ENCODE assay signal across 9 mouse cellular contexts in genomic region chr13:42053656-42054055, GRCm38 (mm10). TPM values are rescaled to one million over a fixed set of nuclear protein-coding genes. Genes with fewer than 3 reads are reported as not detected.
DNase-seq lines count a peak whose midpoint lies in the region; ATAC-seq lines count a peak whose summit lies in the region.
"Had no signal": no experiment of that assay in that cellular context is flagged by ENCODE, and none has a peak within 500 bp of the region (broad histone marks: within the 10 kb centered on the region; RNA-seq: fewer than 3 reads in every experiment).

No protein-coding gene starts in this region.

- intact Hi-C loops in left cerebral cortex, postnatal 25 days (cut with DNase I), result loop anchor here (2.0 to 5.0 kb wide), 4 partner anchors 47 to 249 kb away; partner anchors contain the start of gene Edn1

- no peak for ATAC-seq in forebrain, embryonic 12.5 days (ENCODE audit: low FRiP score)
- no peak for ATAC-seq in liver, embryonic 13.5 days (ENCODE audit: low read depth)

- peaks cover 27% of the 10 kb centered on the region for H3K4me1 ChIP-seq in forebrain, embryonic 12.5 days
- H3K4me1 ChIP-seq in liver, embryonic 13.5 days (replicated peaks), result peaks cover 54% of the 10 kb centered on the region

- no peaks in the 10 kb centered on the region for H3K9me3 ChIP-seq in forebrain, embryonic 12.5 days
- no peaks in the 10 kb centered on the region for H3K9me3 ChIP-seq in liver, embryonic 13.5 days (replicated peaks)

- no peak overlapping the region for H3K27ac ChIP-seq in forebrain, embryonic 12.5 days
- H3K27ac ChIP-seq in liver, embryonic 13.5 days, result peak overlapping the region; percentile 62

- no peaks in the 10 kb centered on the region for H3K27me3 ChIP-seq in forebrain, embryonic 12.5 days
- no peaks in the 10 kb centered on the region for H3K27me3 ChIP-seq in liver, embryonic 13.5 days

- peak overlapping the region; percentile 76 for H3K4me2 ChIP-seq in forebrain, embryonic 12.5 days
- H3K4me2 ChIP-seq in liver, embryonic 13.5 days, result peak overlapping the region; percentile 97

- peak; percentile 19 for DNase-seq in adrenal gland, adult 2 months
- DNase-seq in adrenal gland, postnatal 10 days, result no peak
- peak; percentile 67 for DNase-seq in 416B (ENCODE audit: low read depth)
- no peak for DNase-seq in liver, embryonic 13.5 days
- DNase-seq in right cerebral cortex, postnatal 10 days (ENCODE audit: low spot score in 2 of 2), result no peak
- no peak for DNase-seq in left cerebral cortex, postnatal 25 days (ENCODE audit: low spot score in 2 of 2)
- DNase-seq in right cerebral cortex, postnatal 36 days (ENCODE audit: low spot score in 2 of 2), result no peak
- DNase-seq: cerebellum, adult 18-20 months had no signal

- peak overlapping the region; percentile 90 for H3K4me3 ChIP-seq in forebrain, embryonic 12.5 days (replicated peaks)
- peak overlapping the region; percentile 92 for H3K4me3 ChIP-seq in liver, embryonic 13.5 days (replicated peaks)

- H3K36me3 ChIP-seq in forebrain, embryonic 12.5 days (replicated peaks), result peaks cover 14% of the 10 kb centered on the region
- H3K36me3 ChIP-seq in liver, embryonic 13.5 days, result peaks cover 14% of the 10 kb centered on the region

- 37% methylated on average over 2 of the region's 2 CpGs for WGBS in forebrain, embryonic 12.5 days
- WGBS in liver, embryonic 13.5 days (ENCODE audit: insufficient replicate concordance), result 4% methylated on average over 2 of the region's 2 CpGs

- H3K9ac ChIP-seq in forebrain, embryonic 12.5 days, result peak overlapping the region; percentile 84; the same call in 1 of the 2 replicates
- H3K9ac ChIP-seq in liver, embryonic 13.5 days, result peak overlapping the region; percentile 90

RNA-seq across cellular contexts. Expression of gene Hivep1, which starts 1.8 kb away (rescaled TPM):
- total RNA-seq in adrenal gland, adult 2 months (2021), result 10 to 100 TPM; 25.7 to 34.4 TPM
- polyA plus RNA-seq in adrenal gland, adult 2 months (2012; rRNA removed), result 17.8 and 21.8 TPM in 2 replicates
- 10 to 100 TPM; 21.0 to 24.3 TPM for total RNA-seq in adrenal gland, postnatal 10 days (2021)
- polyA plus RNA-seq in forebrain, embryonic 12.5 days (2016; fragmentation: Nextera tagmentation; extraction: Ambion mirVana), result 17.4 and 22.1 TPM in 2 replicates
- polyA plus RNA-seq in liver, embryonic 13.5 days (2015; fragmentation: Nextera tagmentation; extraction: Ambion mirVana), result 2.4 and 3.3 TPM in 2 replicates
- 10 to 100 TPM; 54.3 to 72.7 TPM for total RNA-seq in left cerebral cortex, postnatal 25 days (2021)

Comparison
In these comparisons a context has a peak if more than half of its experiments do, and no peak if none do; other contexts are left out.
1. DNase-seq: peak in adrenal gland, adult 2 months (single experiment) and 416B (single experiment); none in adrenal gland, postnatal 10 days (single experiment), liver, embryonic 13.5 days (single experiment), right cerebral cortex, postnatal 10 days (0 of 2), left cerebral cortex, postnatal 25 days (0 of 2) and right cerebral cortex, postnatal 36 days (0 of 2).